In the genomic region with DNA sequence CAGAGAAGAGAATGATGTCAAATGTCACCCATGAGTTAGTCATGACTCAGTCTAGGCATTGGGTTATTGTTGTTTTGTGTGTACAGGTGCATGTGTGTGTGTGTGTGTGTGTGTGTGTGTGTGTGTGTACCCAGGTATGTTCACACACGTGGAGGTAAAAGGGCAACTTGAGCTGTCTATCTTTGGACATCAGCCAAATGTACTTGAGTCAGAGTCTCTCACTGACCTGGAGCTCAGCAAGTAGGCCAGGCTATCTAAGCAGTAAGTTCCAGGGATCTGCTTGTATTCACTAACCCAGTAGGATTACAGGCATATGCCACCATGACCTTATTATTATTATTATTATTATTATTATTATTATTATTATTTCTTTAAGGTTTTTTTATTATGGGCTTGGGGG, we compare ENCODE assay signal across 17 mouse cellular contexts.
"Had no signal": no experiment of that assay in that cellular context is flagged by ENCODE, and none has a peak within 500 bp of the region (broad histone marks: within the 10 kb centered on the region; RNA-seq: fewer than 3 reads in every experiment).

No protein-coding gene starts in this region.

- H3K4me3 ChIP-seq: lung, embryonic 15.5 days; megakaryocyte, embryonic 14.5 days; midbrain, embryonic 13.5 days; midbrain, embryonic 15.5 days; neural tube, embryonic 12.5 days; stomach, embryonic 15.5 days had no signal

- H3K9me3 ChIP-seq: lung, embryonic 15.5 days; megakaryocyte, embryonic 14.5 days; midbrain, embryonic 15.5 days; neural tube, embryonic 12.5 days; stomach, embryonic 15.5 days had no signal

- H3K36me3 ChIP-seq: lung, embryonic 15.5 days; midbrain, embryonic 13.5 days; midbrain, embryonic 15.5 days; neural tube, embryonic 12.5 days; stomach, embryonic 15.5 days had no signal

- H3K9ac ChIP-seq: lung, embryonic 15.5 days; midbrain, embryonic 13.5 days; midbrain, embryonic 15.5 days; neural tube, embryonic 12.5 days; stomach, embryonic 15.5 days had no signal

- DNase-seq: lung, adult 2 months; lung, postnatal 14 days; lung, postnatal 36 days; right cerebral cortex, postnatal 14 days; thymus, adult 2 months; thymus, postnatal 25 days; thymus, postnatal 4 days had no signal

- ATAC-seq: lung, postnatal 0 days; midbrain, embryonic 13.5 days; midbrain, embryonic 15.5 days had no signal

- H3K27me3 ChIP-seq: lung, embryonic 15.5 days; megakaryocyte, embryonic 14.5 days; midbrain, embryonic 13.5 days; midbrain, embryonic 15.5 days; neural tube, embryonic 12.5 days; stomach, embryonic 15.5 days had no signal

- H3K4me2 ChIP-seq: lung, embryonic 15.5 days; midbrain, embryonic 11.5 days; midbrain, embryonic 13.5 days; midbrain, embryonic 15.5 days; neural tube, embryonic 12.5 days; stomach, embryonic 15.5 days had no signal

- H3K27ac ChIP-seq: lung, embryonic 15.5 days; macrophage; midbrain, embryonic 13.5 days; midbrain, embryonic 15.5 days; neural tube, embryonic 12.5 days; stomach, embryonic 15.5 days; stomach, postnatal 0 days had no signal

- H3K4me1 ChIP-seq: megakaryocyte, embryonic 14.5 days; midbrain, embryonic 13.5 days; midbrain, embryonic 15.5 days; neural tube, embryonic 12.5 days; stomach, embryonic 15.5 days had no signal
